Mouse (Mus musculus) urinary bladder, adult 18-20 months (tissue): Measurements from ENCODE around the gene Fam185a.

Source experiments
- DNase-seq, 2 experiments: peaks; one replicate each; pipeline ENCODE4 v3.0.0; 2022; ENCODE audit warnings: low spot score in 2 of 2, mixed read lengths in 2 of 2

The Fam185a gene

DNA sequence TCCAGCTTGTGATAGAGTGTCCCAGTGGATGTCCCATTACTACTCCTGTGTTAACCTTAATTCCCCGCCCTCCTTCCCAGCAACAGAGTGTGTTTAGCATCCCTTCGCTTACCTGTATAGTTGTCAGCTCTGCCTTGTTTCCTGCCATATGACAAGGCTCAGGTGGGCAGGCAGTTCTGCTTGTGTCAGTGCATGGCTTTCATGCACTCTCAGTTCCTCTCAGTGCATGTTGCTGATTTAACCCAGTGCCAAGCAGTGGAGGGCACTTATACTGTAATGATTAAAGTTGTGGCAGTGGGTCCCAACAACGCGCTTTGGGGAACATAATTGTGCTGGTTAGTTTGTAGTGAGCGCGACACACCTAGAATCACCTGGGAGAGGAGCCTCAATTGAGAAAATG, 1.9 kb downstream of the Fam185a start:
- DNase-seq = no peak

DNA sequence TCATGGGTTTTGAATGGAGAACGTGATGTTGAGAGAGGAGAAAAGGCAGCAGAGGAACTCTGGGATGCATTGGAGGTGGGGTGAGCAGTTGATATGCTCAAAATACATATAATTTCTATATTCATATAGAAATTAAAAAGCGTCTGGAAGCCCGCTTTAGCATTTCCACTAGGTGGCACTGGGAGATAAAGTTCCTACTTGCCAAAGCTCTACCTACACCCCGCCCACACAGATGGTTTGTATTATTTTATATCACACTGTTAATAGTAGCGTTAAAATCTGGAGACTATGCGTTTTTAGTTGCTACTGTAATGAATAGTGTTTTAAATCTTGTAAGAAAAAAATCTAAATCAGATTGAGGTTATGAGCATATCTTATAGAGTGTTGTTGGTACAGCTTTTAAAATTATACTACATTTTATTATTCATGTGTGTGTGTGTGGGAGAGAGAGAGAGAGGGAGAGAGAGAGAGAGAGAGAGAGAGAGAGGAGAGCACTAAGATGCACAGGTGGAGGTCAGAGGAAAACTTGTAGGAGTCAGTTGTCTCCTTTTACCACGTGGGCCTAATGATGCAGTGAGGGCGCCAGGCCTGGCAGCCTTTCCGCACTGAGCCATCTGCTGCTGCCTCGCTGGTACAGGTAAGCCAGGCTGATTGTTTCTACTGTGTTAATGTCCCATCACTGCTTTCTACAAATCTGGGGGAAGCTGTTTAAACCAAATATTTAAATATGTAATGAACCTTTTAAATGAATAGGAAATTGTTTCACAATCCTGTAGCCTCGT, 9.6 kb downstream of the Fam185a start:
- no peak for DNase-seq

DNA sequence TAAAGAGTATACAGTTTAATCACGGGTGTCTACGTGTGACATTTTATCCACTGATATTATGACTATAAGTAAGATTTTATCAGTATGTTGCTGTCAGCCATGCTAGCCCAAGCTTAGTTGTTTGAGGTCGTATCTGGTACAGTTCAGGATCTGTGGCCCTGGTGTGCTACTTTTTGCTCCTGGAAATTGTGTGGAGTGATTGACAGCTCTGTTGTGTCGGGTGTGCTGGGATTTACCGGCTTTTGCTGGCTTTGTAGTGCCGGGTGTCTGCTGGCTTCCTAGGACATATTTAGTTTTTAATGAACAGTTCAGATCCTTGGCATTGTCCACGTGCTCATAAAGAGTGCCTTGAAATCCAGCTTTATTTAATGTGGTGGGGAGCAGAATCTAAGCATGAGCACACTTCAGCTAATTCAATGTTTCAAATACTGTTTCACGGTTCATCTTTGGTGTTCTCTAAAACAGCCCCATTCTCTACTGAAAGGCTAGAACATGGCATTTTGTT, 11.8 kb downstream of the Fam185a start:
- DNase-seq = no peak

DNA sequence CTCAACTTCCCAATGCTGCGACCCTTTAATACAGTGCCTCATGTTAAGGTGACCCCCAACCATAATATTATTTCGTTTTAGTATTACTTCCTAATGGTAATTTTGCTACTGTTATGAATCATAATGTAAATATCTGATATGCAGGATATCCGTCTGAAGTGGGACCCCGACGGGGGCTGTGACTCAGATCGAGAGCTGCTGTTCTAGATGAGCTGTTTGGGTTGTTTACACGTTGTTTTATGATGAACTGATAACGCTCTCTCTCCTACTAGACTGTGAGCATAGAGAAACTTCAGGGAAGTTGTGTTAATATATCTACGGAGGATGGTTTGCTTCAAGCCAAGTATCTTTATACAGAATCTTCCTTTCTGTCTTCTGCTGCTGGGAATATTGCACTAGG, 13.7 kb downstream of the Fam185a start:
- no peak for DNase-seq

DNA sequence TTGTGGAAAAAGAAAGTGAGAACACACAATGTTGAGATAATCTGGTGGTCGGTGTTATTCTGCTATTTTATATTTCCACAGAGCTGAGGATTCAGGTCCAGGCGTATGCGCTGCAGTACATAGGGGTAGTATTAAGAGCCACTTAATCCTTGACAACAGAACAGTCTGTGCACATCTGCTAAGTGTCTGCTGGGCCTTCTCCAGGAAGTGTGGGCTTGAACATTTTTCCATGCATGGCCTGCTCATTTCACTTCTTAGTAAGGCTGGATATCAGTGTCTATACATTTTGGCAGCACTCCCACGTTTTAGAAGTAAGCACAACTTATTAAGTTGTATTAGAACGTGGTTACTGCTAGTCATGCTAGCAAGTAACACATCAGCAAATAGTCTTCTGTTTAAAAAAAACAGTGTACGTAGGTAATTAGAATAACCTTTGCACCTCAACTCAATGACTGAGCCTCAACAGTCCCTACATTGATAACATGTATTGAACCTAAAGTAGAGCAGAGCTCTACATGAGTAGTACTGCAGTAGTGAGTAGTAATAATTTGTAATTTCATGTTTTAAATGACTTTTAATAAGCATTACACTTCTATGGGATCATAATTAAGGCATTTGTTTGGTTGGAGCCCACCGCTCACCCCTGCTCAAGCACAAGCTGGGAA, 14.8 kb downstream of the Fam185a start:
- no peak for DNase-seq

DNA sequence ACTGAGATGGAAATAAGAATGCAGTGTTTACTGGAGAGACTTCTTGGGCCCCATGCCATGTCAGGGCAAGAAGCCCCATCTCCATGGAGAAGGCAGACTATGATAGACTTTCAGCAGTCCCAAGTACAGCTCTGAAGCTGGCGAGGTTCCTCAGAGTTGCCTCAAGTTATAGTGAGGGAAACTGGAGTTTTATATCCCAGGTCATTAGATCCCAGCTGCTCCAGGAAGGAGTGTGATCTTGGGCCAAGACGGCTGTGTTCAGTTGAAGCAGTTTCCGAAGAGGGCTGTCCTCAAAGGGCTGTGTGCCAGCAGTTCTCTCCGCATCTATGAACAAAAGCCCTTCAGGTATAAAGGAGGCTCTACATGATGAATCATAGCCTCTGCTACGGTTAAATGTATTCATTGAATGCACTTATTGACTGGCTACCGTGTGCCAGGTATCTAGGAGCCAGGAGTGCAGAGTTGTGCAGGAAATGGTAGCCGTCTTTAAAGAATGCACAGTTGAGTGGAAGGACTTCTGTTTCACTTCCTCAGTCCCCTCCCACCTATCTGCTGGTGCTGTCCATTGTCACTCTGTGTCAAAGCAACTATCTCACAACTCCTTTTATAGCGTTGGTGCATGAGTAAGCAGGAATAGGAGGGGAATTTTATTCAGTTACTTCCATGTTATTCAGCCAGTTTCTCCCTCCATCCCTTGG, 16.2 kb downstream of the Fam185a start:
- no peak for DNase-seq

DNA sequence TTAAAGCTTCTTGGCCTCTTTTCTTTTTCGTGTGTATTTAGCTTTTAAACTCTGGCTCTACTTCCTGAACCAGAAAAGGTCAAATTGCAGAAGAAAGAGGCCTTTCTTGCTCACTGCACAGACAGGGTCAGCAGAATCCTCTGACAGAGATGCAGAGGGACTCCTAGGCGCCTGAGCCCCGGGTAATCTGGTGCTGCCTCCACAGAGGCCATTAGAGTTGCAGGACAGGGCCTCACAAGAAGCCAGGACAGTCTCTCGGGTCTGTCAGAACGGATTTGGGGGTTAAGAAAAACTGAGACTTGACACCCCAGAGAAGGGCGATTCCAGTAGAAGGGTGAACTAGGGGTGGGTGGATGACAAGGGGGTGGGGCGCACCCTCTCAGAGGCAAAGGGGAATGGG, 42.6 kb downstream of the Fam185a start:
- DNase-seq = no peak

DNA sequence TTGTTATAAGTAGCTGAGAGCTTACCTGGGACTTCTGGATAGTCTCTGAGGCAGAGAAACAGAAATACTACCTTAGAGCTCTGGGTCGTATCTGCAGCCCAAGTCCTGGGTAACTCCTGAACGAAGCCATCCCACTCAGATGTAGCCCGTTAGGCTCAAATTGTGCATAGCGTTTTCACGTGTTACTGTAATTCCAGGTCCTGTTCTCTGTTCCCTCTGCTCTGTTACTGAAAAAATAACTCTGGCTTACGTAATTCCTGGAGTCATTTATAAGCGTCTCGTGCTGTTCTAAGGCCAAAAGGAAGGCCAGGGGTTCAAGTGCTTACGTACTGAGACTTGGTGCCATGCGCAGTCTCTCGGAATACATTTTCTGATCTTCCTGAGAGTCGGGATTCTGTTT, 43.3 kb downstream of the Fam185a start:
- DNase-seq = no peak

DNA sequence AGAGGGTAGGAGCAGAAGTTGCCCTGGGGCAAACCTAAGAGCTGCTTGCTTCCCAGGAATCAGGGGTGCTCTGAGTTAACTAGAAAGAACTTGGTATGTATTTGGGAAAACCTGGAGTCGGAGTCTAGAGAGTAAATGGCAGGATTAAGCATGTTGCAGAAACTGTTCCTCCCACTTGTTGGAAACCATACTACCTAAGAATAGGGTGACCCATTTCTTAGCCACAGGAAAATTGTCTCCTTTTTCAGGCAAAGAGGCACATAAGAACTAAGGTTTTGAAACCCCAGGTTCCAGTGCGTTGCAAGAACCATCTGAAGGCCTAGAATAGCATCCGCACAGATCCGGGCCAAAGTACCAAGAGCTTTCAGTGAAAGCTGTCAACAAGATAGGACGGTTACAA, 53.7 kb downstream of the Fam185a start:
- no peak for DNase-seq

DNA sequence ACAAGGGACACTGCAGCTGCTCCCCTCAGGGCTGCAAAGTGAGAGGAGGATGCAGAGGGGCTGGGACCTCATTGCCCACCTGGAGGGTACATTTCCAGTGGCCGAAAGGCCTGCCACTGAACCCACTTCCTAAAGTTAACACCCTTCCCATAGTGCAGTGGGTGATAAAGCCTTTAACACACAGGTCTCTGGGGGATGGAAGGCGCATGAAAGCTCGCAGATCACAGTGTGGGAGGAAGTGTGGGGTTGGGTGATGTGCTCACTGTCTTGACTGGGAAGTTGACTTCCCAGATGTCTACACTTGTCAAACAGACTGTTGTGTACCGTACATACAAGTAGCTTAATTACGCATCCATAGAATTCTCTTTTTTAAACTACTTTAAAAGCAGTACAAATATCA, 55.0 kb downstream of the Fam185a start:
- no peak for DNase-seq

DNA sequence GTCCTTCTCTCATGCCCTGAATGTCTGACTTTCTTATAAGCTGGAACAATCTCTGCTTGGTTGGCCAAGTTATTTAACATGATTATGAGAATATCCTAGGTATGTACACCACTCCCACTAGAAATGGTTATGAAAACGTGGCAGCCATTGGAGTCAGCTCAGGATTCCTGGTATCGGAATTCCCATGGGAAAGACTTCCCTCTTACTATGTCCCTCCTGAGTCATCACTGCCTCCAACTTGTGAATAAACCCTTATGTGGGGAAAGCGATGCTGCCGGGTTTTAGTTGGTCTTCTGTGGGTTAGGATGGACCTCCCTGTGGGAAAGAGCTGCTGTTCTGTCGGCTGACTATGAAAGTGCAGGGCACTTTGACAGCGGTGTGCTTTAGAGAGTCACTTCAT, 56.8 kb downstream of the Fam185a start:
- DNase-seq = no peak

DNA sequence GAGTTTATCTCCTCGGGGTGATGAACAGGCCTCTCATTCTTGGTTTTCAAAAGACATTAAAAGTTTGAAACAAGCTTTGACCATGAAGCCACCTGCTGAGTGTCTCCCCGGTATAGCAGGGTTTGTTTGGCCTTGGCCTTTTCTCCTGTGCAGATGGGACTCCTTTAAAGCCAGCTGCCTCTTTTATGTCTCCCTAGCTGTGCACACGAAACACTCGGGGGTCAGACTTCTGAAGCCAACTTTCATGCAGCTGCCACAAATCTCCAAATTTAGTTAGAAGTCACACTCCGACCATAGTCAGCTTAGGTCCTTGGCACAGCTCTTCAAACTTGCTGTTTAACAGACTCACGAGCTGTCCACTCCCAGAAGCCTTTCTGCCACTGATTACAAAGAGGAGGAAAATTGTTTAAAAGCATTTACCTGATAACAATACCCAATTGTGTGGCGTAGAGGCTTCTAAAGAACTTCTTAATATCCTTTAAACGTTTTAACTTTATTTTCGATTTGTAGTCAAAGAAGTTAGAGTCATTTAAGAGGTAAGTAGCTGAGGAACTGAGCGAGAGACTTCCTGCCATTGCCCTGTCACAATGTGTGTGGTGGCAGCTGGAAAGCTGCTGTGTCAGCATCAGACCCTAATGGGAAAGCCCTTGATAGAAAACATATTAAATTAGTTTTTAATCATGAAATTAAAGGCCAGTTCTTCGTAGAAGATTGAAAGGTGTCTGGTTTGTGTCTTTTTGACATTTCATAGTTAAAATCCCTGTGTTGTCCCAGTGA, 57.9 kb downstream of the Fam185a start:
- no peak for DNase-seq

DNA sequence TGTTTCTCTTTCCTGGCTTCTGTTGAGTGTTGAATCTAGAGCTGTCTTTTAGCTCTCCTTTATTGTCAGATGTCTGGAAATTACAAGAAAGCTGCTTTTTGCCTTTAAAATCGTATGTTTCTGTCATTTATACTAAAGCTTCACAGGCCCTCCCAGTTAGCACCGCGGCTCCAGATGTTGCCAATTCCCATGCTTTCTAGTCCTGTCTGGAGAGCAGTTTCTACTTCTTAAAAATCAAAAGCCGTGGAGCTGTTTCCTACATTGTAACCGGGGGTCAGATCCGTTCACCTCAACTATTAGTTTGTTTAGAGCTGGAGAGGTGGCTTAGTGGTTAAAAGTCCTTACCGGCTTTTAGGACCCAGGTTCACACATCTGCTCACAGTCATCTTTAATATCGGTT, 58.5 kb downstream of the Fam185a start:
- no peak for DNase-seq

DNA sequence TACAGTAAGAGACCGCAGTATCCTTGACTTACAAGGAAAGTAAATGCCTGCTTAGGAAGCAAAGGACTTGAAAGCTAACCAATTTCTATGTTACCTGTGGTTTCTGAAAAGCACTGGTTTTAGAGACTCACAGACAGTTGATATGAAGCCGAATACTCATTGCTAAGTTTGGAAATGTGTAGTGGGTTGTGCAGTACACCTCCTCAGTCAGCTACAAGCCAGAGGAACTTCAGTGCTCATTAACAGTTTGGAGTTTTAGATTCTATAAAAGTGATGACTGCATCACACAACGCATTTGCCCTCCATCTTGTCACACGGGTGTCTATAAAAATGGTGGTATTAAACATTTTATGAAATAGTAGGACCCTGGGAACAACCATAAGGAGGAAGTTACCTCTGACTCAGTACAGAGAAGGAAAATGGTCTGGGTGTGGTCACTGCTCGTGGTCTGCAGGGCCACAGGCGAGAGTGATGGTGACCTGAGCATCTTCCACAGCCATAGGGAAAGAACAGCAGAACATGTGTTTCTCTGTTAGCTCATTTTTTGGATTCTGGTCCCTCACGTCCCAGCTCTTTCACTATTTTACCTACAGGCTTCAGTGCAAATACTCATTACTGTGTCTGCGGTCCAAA, 60.6 kb downstream of the Fam185a start:
- no peak for DNase-seq

DNA sequence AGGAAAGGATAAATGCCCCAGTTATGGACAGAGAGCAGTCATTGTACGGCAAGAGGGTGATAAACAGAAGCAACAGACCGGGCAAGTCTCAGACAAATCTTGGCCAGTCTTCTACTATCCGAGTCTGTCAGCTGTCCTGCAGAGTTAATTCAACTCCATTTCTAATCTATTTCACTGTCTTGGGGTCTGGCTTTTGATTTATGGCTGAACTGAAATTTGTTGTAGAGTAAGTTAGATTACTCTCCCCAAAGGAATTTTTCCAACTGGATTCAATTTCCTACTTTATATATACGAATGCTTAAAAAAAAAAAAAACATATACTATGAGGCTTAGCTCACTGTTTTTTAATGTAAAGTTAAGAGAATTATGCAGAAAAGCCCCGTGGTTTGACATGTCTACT, 62.0 kb downstream of the Fam185a start:
- no peak for DNase-seq

DNA sequence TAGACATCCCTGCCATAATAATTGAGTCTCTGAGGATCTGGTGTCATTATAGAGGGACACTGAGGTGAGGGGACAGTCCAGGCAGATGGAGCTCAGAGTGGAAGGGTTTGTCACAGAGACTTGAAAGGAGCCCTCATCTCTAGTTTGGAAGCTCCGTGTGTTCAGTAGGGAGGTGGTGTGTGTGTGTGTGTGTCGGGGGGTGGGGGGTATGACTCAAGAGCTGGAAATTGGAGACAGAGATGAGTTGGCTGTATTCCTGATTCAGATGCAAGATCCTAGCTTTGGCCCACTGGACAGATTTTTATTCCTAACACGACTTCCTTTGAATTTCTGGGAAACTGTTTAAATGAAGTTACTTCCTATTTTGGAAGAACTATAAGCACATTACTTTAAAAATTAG, 62.5 kb downstream of the Fam185a start:
- DNase-seq = no peak

DNA sequence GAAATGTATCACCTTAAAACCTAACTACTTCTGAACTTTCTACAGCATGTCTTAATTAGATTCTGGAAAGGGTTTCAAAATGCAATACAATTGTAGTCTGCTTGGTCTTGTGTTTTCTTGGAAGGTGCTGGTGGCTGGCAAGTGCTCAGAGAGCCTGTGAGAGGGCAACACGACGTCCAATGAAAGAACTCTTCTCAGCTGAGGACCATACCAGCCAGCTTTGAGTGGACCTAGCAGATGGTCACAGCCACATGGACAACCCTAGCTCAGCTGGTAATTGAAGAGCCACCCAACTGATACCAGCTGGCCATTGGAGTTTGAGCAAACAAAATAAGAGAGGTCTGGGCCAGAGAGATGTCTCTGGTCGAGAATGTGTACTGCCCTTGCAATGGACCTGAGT, 63.0 kb downstream of the Fam185a start:
- no peak for DNase-seq

DNA sequence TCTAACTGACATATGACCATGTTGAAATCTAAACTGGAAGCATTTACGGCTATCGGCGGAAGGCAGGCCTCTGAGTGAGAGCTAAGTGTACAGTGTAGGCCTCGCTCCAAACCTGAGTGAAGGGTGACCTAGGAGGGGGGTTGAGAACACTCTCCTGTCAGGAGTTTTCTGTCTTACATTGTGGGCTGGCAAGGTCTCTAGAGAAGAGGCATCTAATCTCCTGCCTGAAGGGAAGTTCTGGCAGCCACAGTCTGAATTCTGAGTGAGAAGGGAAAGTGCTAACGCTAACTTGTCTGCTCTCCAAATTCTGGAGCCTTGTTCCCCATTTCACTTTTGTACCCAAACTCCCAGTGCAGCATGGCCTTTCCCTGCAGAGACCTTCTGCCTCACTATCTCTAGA, 63.7 kb downstream of the Fam185a start:
- DNase-seq = no peak

DNA sequence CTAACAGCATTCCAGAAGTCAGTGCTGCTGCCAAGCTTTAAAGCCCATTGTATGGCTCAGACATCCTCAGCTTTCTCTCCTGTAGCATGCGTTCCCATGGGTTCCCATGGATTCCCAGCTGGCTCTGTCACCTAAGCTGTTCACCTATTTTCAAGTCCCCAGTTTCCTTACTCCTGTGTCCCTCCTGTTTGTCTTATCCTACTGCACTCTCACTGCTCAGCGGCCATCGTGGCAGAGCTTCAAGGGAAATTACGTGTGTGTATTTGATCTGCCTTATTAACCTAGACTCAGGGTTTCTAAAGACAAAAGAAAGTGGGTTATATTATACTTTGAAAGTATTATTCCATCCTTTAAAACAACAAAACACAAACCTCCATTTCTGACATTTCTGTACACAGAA, 64.4 kb downstream of the Fam185a start:
- DNase-seq = no peak

DNA sequence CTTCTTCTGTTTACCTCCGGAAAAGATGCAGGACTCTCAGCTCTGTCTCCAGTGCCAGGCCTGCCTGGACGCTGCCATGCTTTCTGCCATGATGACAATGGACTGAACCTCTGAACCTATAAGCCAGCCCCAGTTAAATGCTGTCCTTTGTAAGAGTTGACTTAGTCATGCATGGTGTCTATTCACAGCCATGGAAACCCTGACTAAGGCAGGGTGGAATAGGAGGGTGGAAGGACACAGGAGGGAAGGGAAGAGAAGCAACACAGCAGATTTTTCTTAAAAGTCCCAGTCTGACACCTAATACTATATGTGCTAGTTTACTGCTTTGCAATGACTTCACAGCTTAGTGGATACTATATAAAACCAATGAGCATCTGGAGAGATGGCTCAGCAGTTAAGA, 66.7 kb downstream of the Fam185a start:
- no peak for DNase-seq

DNA sequence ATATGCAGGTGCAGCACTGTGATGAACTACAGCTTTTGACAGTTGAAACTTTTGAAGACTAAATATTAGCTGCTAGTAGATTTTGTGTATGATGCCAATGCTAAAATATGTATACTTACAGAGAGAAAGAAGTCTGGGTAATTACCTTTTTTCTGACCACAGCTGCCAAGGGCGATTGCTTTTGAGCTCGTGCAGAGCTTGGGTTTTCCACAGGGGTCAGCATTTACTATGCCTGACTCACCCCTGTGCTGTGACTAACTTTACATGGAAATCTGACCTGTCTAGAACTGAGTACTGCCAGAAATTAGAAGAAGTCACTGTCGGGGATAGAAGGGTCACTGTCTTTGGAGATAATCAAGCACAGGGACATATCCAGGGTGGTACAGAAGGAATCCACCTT, 67.5 kb downstream of the Fam185a start:
- no peak for DNase-seq
